Comparison of ENCODE assay signal across 19 mouse cellular contexts in the genomic region with DNA sequence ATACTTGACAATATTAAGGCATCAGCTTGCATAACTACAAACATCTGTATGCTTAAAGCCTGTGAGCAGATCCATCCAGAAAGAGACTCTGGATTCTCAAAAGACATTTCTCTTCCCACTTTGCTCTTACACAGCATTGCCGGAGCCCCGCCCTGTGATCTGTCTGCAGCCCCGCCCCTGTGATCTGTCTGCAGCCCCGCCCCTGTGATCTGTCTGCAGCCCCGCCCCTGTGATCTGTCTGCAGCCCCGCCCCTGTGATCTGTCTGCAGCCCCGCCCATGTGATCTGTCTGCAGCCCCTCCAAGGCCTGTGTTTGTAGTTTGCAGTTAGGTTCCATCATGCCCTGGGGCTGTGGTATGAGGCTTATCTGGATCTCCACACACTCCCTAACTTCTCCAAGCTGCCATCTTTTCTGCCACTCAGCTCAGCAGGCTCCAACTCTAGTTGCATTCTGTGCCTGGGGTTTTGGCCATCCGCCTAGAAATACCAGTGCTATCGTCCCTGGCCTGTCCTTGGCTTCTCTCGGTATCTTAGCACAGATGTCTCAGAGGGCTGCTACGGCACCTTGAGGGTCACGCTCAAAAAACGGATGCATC.
A peak's percentile ranks its signal among the peaks of the same experiment; 100 is the strongest.
DNase-seq lines count a peak whose midpoint lies in the region; ATAC-seq and TF ChIP-seq lines count a peak whose summit lies in the region.
"Had no signal": no experiment of that assay in that cellular context is flagged by ENCODE, and none has a peak within 500 bp of the region (broad histone marks: within the 10 kb centered on the region; RNA-seq: fewer than 3 reads in every experiment).

No protein-coding gene starts in this region.

- WGBS in cerebellum, adult 2 months, result 26% methylated on average over 13 of the region's 13 CpGs
- WGBS in heart, embryonic 16.5 days, result 51% methylated on average over 13 of the region's 13 CpGs

- intact Hi-C loops in left cerebral cortex, postnatal 4 days (cut with DNase I), result no loop called here
- intact Hi-C loops in left cerebral cortex, postnatal 10 days (cut with DNase I), result no loop called here

- H3K27ac ChIP-seq in cerebellum, adult 2 months (ENCODE audit: insufficient read depth, low read length), result no peak overlapping the region
- peak overlapping the region; percentile 20; the same call in 1 of the 2 replicates for H3K27ac ChIP-seq in heart, embryonic 16.5 days (ENCODE audit: low read length)
- H3K27ac ChIP-seq: forebrain, embryonic 10.5 days; left cerebral cortex, adult 2 months; midbrain, embryonic 10.5 days; stomach, embryonic 15.5 days had no signal

- no peaks in the 10 kb centered on the region for H3K4me1 ChIP-seq in cerebellum, adult 2 months (ENCODE audit: control insufficient read depth, insufficient read depth, low read length)
- no peaks in the 10 kb centered on the region for H3K4me1 ChIP-seq in heart, embryonic 16.5 days (ENCODE audit: control insufficient read depth, insufficient read depth, low read length)
- H3K4me1 ChIP-seq: midbrain, embryonic 10.5 days; stomach, embryonic 15.5 days had no signal

- H3K4me3 ChIP-seq in cerebellum, adult 2 months (replicated peaks; ENCODE audit: insufficient read depth, low read depth, low read length), result no peak overlapping the region
- H3K4me3 ChIP-seq in heart, embryonic 16.5 days (ENCODE audit: low read length), result no peak overlapping the region
- H3K4me3 ChIP-seq: forebrain, embryonic 10.5 days; left cerebral cortex, adult 2 months; midbrain, embryonic 10.5 days; myocyte; stomach, embryonic 15.5 days had no signal

- H3K9ac ChIP-seq in heart, embryonic 16.5 days (ENCODE audit: low read length), result no peak overlapping the region
- H3K9ac ChIP-seq: stomach, embryonic 15.5 days had no signal

- no peak overlapping the region for H3K4me2 ChIP-seq in heart, embryonic 16.5 days (ENCODE audit: low read depth, low read length)
- H3K4me2 ChIP-seq: stomach, embryonic 15.5 days had no signal

- DNase-seq in cerebellum, postnatal 10 days, result peak; percentile 49 to 71
- no peak for DNase-seq in cerebellum, adult 2 months
- DNase-seq in left cerebral cortex, postnatal 4 days, result peak; percentile 53
- DNase-seq in left cerebral cortex, postnatal 10 days (ENCODE audit: extremely low spot score in 1 of 2, low spot score in 2 of 2), result no peak
- DNase-seq in adrenal gland, adult (ENCODE audit: inconsistent age in 2 of 2, low spot score in 1 of 2), result peak; percentile 87
- DNase-seq in gastrocnemius, postnatal 25 days, result no peak
- DNase-seq: cerebellum, adult 9-10 months; kidney, adult 9 months; liver; lung, postnatal 10 days; thymus, postnatal 4 days had no signal

- ATAC-seq in heart, embryonic 16.5 days (replicated peaks; ENCODE audit: extremely low read depth, insufficient read depth, low FRiP score), result peak; percentile 89
- no peak for ATAC-seq in megakaryocyte-erythroid progenitor cell, adult 5-6 weeks (replicated peaks; ENCODE audit: low FRiP score, low TSS enrichment, poor library complexity, severe bottlenecking)

- no peaks in the 10 kb centered on the region for H3K36me3 ChIP-seq in heart, embryonic 16.5 days (ENCODE audit: control insufficient read depth, insufficient read depth)
- H3K36me3 ChIP-seq: forebrain, embryonic 10.5 days; midbrain, embryonic 10.5 days; stomach, embryonic 15.5 days had no signal

- TF ChIP-seq POLR2A in cerebellum, adult 2 months (IDR thresholded peaks at IDR 0.05; ENCODE audit: borderline replicate concordance, insufficient read depth, low read length), result no peak

- H3K9me3 ChIP-seq in heart, embryonic 16.5 days (replicated peaks; ENCODE audit: control insufficient read depth, low read length), result no peaks in the 10 kb centered on the region
- H3K9me3 ChIP-seq: forebrain, embryonic 10.5 days; midbrain, embryonic 10.5 days; stomach, embryonic 15.5 days had no signal

- no peaks in the 10 kb centered on the region; the same call in 1 of the 2 replicates for H3K27me3 ChIP-seq in cerebellum, adult 2 months (ENCODE audit: control insufficient read depth, insufficient read depth, low read length)
- no peaks in the 10 kb centered on the region for H3K27me3 ChIP-seq in heart, embryonic 16.5 days (ENCODE audit: control insufficient read depth, insufficient read depth, low read length)
- H3K27me3 ChIP-seq: CH12.LX; stomach, embryonic 15.5 days had no signal

- TF ChIP-seq CTCF in cerebellum, adult 2 months (IDR thresholded peaks at IDR 0.05; ENCODE audit: borderline replicate concordance, insufficient read depth, low read depth, low read length), result no peak

Comparison
In these comparisons a context has a peak if more than half of its experiments do, and no peak if none do; other contexts are left out.
1. DNase-seq: peak in cerebellum, postnatal 10 days (2 of 2), left cerebral cortex, postnatal 4 days (single experiment) and adrenal gland, adult (2 of 2); none in cerebellum, adult 2 months (0 of 2), left cerebral cortex, postnatal 10 days (0 of 2) and gastrocnemius, postnatal 25 days (single experiment).